Mouse (Mus musculus) spleen, adult 2 months (tissue): Measurements from ENCODE around the gene Macrod2. TPM values are rescaled to one million over a fixed set of nuclear protein-coding genes. Genes with fewer than 3 reads are reported as not detected.

Experiments
- DNase-seq, 2 experiments: peaks; one replicate each; pipeline versions ENCODE4 v3.0.0 to v3.0.0-alpha.2; 2012 to 2021; ENCODE audit warnings: low spot score in 2 of 2, low read depth in 1 of 2
- H3K27ac ChIP-seq: fragments of 200-500 bp; 2 replicates; pipeline ENCODE4 v1.5.1; 2012; ENCODE audit warnings: low read length, inconsistent platforms; ENCODE audit not compliant: insufficient read depth
- H3K27me3 ChIP-seq: fragments of 200-500 bp; 2 replicates; pipeline ENCODE4 v1.6.1; 2012; ENCODE audit warnings: mild to moderate bottlenecking, moderate library complexity, low read length, inconsistent platforms; ENCODE audit not compliant: control insufficient read depth, insufficient read depth
- H3K36me3 ChIP-seq: fragments of 200-500 bp; 2 replicates; pipeline ENCODE4 v1.6.1; 2012; ENCODE audit warnings: mild to moderate bottlenecking, low read length, inconsistent platforms; ENCODE audit not compliant: control insufficient read depth, insufficient read depth
- H3K4me1 ChIP-seq: fragments of 200-500 bp; 2 replicates; pipeline ENCODE4 v1.6.1; 2011; ENCODE audit warnings: inconsistent platforms; ENCODE audit not compliant: control insufficient read depth, insufficient read depth, insufficient read length
- H3K4me3 ChIP-seq: fragments of 200-500 bp; 2 replicates; pipeline ENCODE4 v1.5.1; 2011; ENCODE audit warnings: mild to moderate bottlenecking, inconsistent platforms; ENCODE audit not compliant: insufficient read depth, insufficient read length; ENCODE audit errors: extremely low read depth
- CTCF ChIP-seq: fragments of 200-500 bp; IDR thresholded peaks from 2 replicates; pipeline ENCODE4 v1.5.1; 2011; ENCODE audit warnings: mild to moderate bottlenecking, inconsistent platforms; ENCODE audit not compliant: insufficient read depth, insufficient read length, insufficient replicate concordance; ENCODE audit errors: extremely low read depth
- POLR2A ChIP-seq: fragments of 200-500 bp; IDR thresholded peaks from 2 replicates; pipeline ENCODE4 v1.6.1; 2011; ENCODE audit warnings: low read depth, low read length, inconsistent platforms
- WGBS: fragments of 180-500 bp; shearing (Covaris S2); methylation state at CpG from one replicate; pipeline ENCODE4 v1.1.7; 2018; 5-methylcytosine and 5-hydroxymethylcytosine counted together
- polyA plus RNA-seq: library from polyadenylated mRNA; depleted of rRNA; stranded (reverse); fragments of >200 nt; gene quantifications from 2 replicates; pipeline ENCODE4 v1.2.3, GENCODE M21; 2012

Gene Macrod2
- polyA plus RNA-seq, 1 experiment: 2.2 TPM

- Histone ChIP-seq H3K4me1 (no peaks in the 10 kb centered on the region), H3K4me3 (no peak overlapping the region), H3K27ac (no peak overlapping the region), H3K27me3 (no peaks in the 10 kb centered on the region), H3K36me3 (no peaks in the 10 kb centered on the region)
- no peak for DNase-seq
- 73% methylated on average over 10 of the region's 10 CpGs for WGBS
- TF ChIP-seq CTCF (no peak), POLR2A (no peak)
These were observed 949.0 kb downstream of the Macrod2 start for GRCm38 (mm10) chr2:141343988-141344535.

GRCm38 (mm10) chr2:141352623-141353022 lies 957.5 kb downstream of the Macrod2 start:
- WGBS: 79% methylated on average over 2 of the region's 2 CpGs

GRCm38 (mm10) chr2:141388632-141389031 lies 993.5 kb downstream of the Macrod2 start:
- DNase-seq: no peak
- no peaks in the 10 kb centered on the region for H3K36me3 ChIP-seq
- H3K4me3 ChIP-seq: no peak overlapping the region
- WGBS: 80% methylated on average over 2 of the region's 2 CpGs
- no peak for TF ChIP-seq POLR2A
- no peak for TF ChIP-seq CTCF
- no peak overlapping the region for H3K27ac ChIP-seq
- H3K27me3 ChIP-seq: no peaks in the 10 kb centered on the region
- H3K4me1 ChIP-seq: no peaks in the 10 kb centered on the region

More at GRCm38 (mm10) chr2:141352623-141353022, 957.5 kb downstream of the Macrod2 start:
- Histone ChIP-seq H3K27me3 (no peaks in the 10 kb centered on the region), H3K36me3 (no peaks in the 10 kb centered on the region), H3K4me3 (no peak overlapping the region), H3K27ac (no peak overlapping the region), H3K4me1 (no peaks in the 10 kb centered on the region)
- no peak for DNase-seq
- TF ChIP-seq CTCF: no peak
- TF ChIP-seq POLR2A: no peak

GRCm38 (mm10) chr2:141391229-141391628 lies 996.1 kb downstream of the Macrod2 start:
- 93% methylated on average over 4 of the region's 4 CpGs for WGBS
- Histone ChIP-seq H3K36me3 (no peaks in the 10 kb centered on the region), H3K27ac (no peak overlapping the region), H3K4me3 (no peak overlapping the region), H3K4me1 (no peaks in the 10 kb centered on the region), H3K27me3 (no peaks in the 10 kb centered on the region)
- no peak for TF ChIP-seq POLR2A
- TF ChIP-seq CTCF: no peak
- DNase-seq: no peak

- no peak overlapping the region for H3K4me3 ChIP-seq
- TF ChIP-seq POLR2A (no peak), CTCF (no peak)
- WGBS: 73% methylated on average over 1 of the region's 1 CpGs
- H3K27me3 ChIP-seq: no peaks in the 10 kb centered on the region
- H3K4me1 ChIP-seq: no peaks in the 10 kb centered on the region
- no peak overlapping the region for H3K27ac ChIP-seq
- no peaks in the 10 kb centered on the region for H3K36me3 ChIP-seq
- DNase-seq: no peak
These were observed 999.7 kb downstream of the Macrod2 start for GRCm38 (mm10) chr2:141394806-141395205.

- DNase-seq: no peak
- Histone ChIP-seq H3K27ac (no peak overlapping the region), H3K36me3 (no peaks in the 10 kb centered on the region), H3K4me3 (no peak overlapping the region), H3K4me1 (no peaks in the 10 kb centered on the region), H3K27me3 (no peaks in the 10 kb centered on the region; the same call in 1 of the 2 replicates)
- TF ChIP-seq CTCF (no peak), POLR2A (no peak)
- WGBS: 27% methylated on average over 2 of the region's 2 CpGs
These were observed 1013.7 kb downstream of the Macrod2 start for GRCm38 (mm10) chr2:141408766-141409165.

- Histone ChIP-seq H3K4me1 (no peaks in the 10 kb centered on the region; the same call in 1 of the 2 replicates), H3K4me3 (no peak overlapping the region), H3K27me3 (no peaks in the 10 kb centered on the region), H3K27ac (no peak overlapping the region), H3K36me3 (no peaks in the 10 kb centered on the region)
- DNase-seq: no peak
- TF ChIP-seq CTCF: no peak
- no peak for TF ChIP-seq POLR2A
These were observed 1021.3 kb downstream of the Macrod2 start for GRCm38 (mm10) chr2:141416436-141416835.
